Mouse (Mus musculus): ENCODE data around the gene Kcnk6.
"Not testable (repeated sequence)": the region's sequence is repeated elsewhere in the genome, so short reads cannot be mapped to it uniquely, and the experiment has no call there.

Gene Kcnk6

DNA sequence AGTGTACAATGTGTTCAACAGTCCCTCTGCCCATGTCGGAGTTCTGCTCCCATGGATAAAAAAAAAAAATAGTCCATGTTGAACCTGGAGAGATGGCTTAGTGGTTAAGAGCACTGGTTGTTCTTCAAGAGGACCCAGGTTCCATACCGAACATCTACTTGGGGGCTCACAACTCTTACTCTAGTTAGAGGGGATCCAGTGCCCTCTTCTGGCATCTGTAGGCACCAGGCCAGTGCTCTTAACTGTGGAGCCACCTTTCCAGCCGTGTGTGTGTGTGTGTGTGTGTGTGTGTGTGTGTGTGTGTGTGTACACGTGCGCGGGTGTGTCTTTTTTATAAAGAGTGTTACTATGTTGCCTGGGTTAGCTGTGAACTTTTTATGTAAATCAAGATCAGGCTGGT lies 29.7 kb downstream of the Kcnk6 start:
- DNase-seq, result no peak

- not testable (repeated sequence) for DNase-seq
These were observed 38.1 kb downstream of the Kcnk6 start for GRCm38 (mm10) chr7:29194230-29194629.

DNA sequence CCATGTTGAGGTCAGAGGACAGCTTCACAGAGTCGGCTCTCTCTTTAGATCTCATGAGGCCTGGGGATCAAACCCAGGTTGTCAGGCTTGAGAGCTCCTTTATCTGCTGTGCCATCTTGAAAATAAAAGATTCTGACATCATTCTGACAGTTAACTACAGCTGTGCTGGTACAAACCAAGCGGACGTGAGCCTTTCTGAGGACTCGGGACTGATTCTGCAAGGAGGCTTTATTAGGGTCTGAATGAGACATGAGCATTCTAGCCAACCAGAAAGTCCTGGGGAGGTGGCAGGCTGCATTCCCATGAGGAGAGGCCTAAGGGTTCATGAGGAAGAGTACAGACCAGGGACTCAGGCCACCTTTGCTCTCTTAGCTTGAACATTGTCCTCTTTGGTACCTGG lies 51.0 kb downstream of the Kcnk6 start:
- DNase-seq, result not testable (repeated sequence)

- DNase-seq, result no peak
These were observed 51.5 kb downstream of the Kcnk6 start for GRCm38 (mm10) chr7:29180854-29181236.

- peak; percentile 96 to 98 for DNase-seq
These were observed 52.0 kb downstream of the Kcnk6 start, which contains the start of gene Psmd8 for GRCm38 (mm10) chr7:29180077-29180853. Gene Psmd8, minus strand, starts transcription at chr7:29180701.

GRCm38 (mm10) chr7:29179323-29179722 lies 53.0 kb downstream of the Kcnk6 start:
- DNase-seq, result no peak

GRCm38 (mm10) chr7:29178106-29178505 lies 54.2 kb downstream of the Kcnk6 start:
- no peak for DNase-seq

DNA sequence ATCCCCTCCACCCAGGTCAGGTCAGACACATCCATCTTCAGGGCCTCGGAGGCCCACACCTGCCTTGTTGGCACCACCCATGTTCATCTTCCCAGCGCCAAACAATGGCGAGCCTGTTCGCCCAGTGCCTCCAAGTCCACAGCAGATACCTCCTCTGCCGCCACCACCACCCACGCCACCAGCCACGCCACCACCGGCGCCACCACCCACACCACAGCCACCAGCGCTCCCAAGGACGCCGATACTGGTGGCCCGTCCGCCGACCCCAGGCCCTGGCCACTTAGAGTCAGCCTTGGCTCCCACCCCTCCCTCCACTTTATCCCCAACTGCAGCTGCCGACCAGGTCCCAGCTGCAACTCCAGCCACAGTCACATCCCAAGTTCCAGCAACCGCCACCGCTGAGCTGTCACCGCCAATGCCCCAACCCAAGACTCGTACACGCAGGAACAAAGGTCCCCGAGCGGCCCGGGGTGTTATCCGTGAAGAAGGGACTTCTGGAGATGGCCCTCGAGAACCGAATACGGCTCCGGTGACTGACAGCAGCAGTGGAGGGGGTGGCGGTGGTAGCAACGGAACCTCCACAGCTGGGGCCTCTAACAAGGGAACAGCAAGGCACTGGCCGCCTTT lies 59.8 kb downstream of the Kcnk6 start:
- DNase-seq, result peak in 1 of 2 experiments; percentile 18
